Mouse (Mus musculus) MEL (cell line): ENCODE results near the gene Slc25a22.

Experiments
- BHLHE40 ChIP-seq: IDR thresholded peaks from 2 replicates; pipeline ENCODE4 v1.6.1; 2012; ENCODE audit warnings: low read depth, mild to moderate bottlenecking, inconsistent platforms, low read length, improper control_type of control experiment, borderline replicate concordance
- CTCF ChIP-seq, 3 experiments: IDR thresholded peaks in 2 of 3; conservative IDR thresholded peaks in 1 of 3; 2 replicates each; pipeline ENCODE4 v1.5.1; 2011 to 2012; ENCODE audit warnings: low read length in 3 of 3, low read depth in 2 of 3, mild to moderate bottlenecking in 2 of 3, improper control_type of control experiment in 1 of 3, inconsistent platforms in 1 of 3, mixed read lengths in 1 of 3, moderate library complexity in 1 of 3; ENCODE audit not compliant: control insufficient read depth in 1 of 3, insufficient read depth in 1 of 3, poor library complexity in 1 of 3, severe bottlenecking in 1 of 3
- E2F4 ChIP-seq: IDR thresholded peaks from 2 replicates; pipeline ENCODE4 v1.6.1; 2011; ENCODE audit warnings: low read depth, low read length, improper control_type of control experiment, borderline replicate concordance
- GATA1 ChIP-seq: IDR thresholded peaks from 2 replicates; pipeline ENCODE4 v1.6.1; 2011; ENCODE audit warnings: low read depth, low read length, improper control_type of control experiment
- MYC ChIP-seq: IDR thresholded peaks from 2 replicates; pipeline ENCODE4 v1.6.1; 2011; ENCODE audit warnings: low read depth, mild to moderate bottlenecking, low read length, improper control_type of control experiment, moderate library complexity
- POLR2AphosphoS5 ChIP-seq: IDR thresholded peaks from 2 replicates; pipeline ENCODE4 v1.6.1; 2012; ENCODE audit warnings: low read depth, borderline replicate concordance, mild to moderate bottlenecking, inconsistent platforms, low read length, moderate library complexity, mixed read lengths
- SMC3 ChIP-seq: IDR thresholded peaks from 2 replicates; pipeline ENCODE4 v1.6.1; 2011; ENCODE audit warnings: low read depth, low read length, improper control_type of control experiment
- TBP ChIP-seq: IDR thresholded peaks from 2 replicates; pipeline ENCODE4 v1.8.0; 2011; ENCODE audit warnings: low read depth, low read length, improper control_type of control experiment
- USF2 ChIP-seq, 2 experiments: IDR thresholded peaks; 2 replicates each; pipeline ENCODE4 v1.6.1; 2011 to 2012; ENCODE audit warnings: improper control_type of control experiment in 2 of 2, low read length in 2 of 2, borderline replicate concordance in 1 of 2, inconsistent platforms in 1 of 2, low read depth in 1 of 2, mild to moderate bottlenecking in 1 of 2; ENCODE audit not compliant: insufficient read depth in 1 of 2
- ZC3H11A ChIP-seq: IDR thresholded peaks from 2 replicates; pipeline ENCODE4 v1.6.1; 2012; ENCODE audit warnings: low read depth, mild to moderate bottlenecking, inconsistent platforms, low read length, improper control_type of control experiment
- ZMIZ1 ChIP-seq: IDR thresholded peaks from 2 replicates; pipeline ENCODE4 v1.6.1; 2012; ENCODE audit warnings: low read depth, mild to moderate bottlenecking, inconsistent platforms, low read length, improper control_type of control experiment, moderate library complexity

GRCm38 (mm10) chr7:141433517-141434400 is 3.9 kb downstream of the Slc25a22 start:
- TF ChIP-seq MYC = no peak
- TF ChIP-seq GATA1 = no peak
- no peak for TF ChIP-seq BHLHE40
- no peak for TF ChIP-seq ZC3H11A
- TF ChIP-seq SMC3 = no peak
- TF ChIP-seq E2F4 = no peak
- no peak for TF ChIP-seq CTCF (IDR thresholded peaks at IDR 0.05 in 2 of 3, conservative IDR thresholded peaks at IDR 0.05 in 1 of 3; ENCODE audit: control insufficient read depth in 1 of 3, insufficient read depth in 1 of 3, low read depth in 2 of 3, low read length in 3 of 3, poor library complexity in 1 of 3, severe bottlenecking in 1 of 3)
- no peak for TF ChIP-seq ZMIZ1
- no peak for TF ChIP-seq POLR2AphosphoS5
- no peak for TF ChIP-seq USF2 (IDR thresholded peaks at IDR 0.05; ENCODE audit: borderline replicate concordance in 1 of 2, insufficient read depth in 1 of 2, low read depth in 1 of 2, low read length in 2 of 2)
- no peak for TF ChIP-seq TBP
